Mouse (Mus musculus) frontal cortex, postnatal 36 days (tissue): ENCODE data around the gene Dcbld1.
"Not testable (repeated sequence)": the region's sequence is repeated elsewhere in the genome, so short reads cannot be mapped to it uniquely, and the experiment has no call there.

Experiments used
- DNase-seq, 2 experiments: peaks; one replicate each; pipeline ENCODE4 v3.0.0; 2022; ENCODE audit warnings: low spot score in 2 of 2

The Dcbld1 gene

DNA sequence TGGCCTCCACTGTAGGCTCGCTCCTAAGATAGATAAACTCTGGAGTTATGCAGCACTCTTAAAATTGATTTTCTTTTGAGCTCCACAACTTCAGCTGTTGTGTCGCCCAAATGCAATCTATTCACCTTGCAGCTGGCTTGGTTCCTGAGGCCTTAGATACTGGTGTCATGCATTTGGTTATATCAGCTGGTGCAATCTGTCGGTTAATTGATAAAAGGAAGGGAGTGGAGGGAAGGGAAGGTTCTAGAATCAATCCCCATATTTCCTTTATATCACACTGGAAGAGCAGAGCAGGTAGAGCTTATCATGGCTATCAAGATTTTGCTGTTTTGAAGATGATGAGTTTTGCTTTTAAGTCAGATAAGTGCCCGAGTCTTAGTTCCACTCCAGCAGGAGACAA is 26.8 kb downstream of the Dcbld1 start:
- no peak for DNase-seq

DNA sequence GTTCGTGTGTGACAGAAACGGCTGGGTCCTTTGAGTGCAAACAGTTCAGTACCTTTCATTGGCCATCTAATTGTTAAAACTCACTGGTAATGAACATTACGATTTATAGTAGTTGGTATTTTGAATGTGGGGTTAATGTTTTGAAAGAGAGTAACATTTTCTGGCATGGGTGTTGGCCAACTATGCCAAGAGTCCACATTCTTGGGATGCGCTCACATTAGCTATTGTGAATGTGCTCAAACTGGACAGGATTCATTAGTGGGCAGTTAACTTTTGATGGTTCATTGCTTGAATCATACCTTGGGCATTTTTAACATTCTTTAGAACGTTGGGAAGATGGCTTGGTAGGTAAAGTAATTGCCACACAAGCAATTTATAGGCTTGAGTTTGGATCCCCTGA is 30.7 kb downstream of the Dcbld1 start:
- no peak for DNase-seq

DNA sequence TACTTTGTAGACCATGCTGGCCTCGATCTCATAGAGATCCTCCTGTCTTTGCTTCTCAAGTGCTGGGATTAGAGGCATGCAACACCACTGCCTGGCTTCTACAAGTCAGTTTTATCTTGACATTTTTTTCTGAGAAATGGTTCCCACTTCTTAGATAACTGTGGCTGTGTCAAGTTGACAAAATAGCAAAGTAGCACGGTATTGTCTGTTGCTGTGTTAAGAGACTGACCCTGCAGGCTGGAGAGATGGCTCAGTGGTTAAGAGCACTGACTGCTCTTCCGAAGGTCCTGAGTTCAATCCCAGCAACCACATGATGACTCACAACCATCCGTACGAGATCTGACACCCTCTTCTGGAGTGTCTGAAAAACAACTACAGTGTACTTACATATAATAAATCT is 35.5 kb downstream of the Dcbld1 start:
- DNase-seq, result no peak

DNA sequence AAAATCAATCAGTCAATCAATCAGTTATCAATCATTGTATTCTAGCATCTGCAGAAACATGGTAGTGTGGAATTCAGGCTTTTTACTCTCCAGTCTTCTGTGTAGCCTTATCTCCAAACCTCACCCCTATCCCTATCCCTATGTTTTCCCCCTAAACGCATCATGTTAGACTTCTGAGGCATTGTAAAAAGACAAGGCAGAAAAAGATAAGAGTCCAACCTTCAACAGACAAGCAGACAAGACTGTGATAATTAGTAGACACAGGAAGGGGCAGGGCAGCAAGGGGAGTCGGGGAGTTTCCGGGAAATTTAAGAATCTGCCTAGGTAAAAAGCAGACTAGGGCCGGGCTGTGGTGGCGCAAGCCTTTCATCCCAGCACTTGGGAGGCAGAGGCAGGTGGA is 38.0 kb downstream of the Dcbld1 start:
- no peak for DNase-seq

GRCm38 (mm10) chr10:52273012-52273411 is 39.6 kb downstream of the Dcbld1 start:
- no peak for DNase-seq

- no peak for DNase-seq
Observed at GRCm38 (mm10) chr10:52274001-52274909, 40.8 kb downstream of the Dcbld1 start.

- no peak for DNase-seq
Observed at GRCm38 (mm10) chr10:52274910-52275604, 41.6 kb downstream of the Dcbld1 start.

- no peak for DNase-seq
Observed at GRCm38 (mm10) chr10:52276579-52276978, 43.2 kb downstream of the Dcbld1 start.

DNA sequence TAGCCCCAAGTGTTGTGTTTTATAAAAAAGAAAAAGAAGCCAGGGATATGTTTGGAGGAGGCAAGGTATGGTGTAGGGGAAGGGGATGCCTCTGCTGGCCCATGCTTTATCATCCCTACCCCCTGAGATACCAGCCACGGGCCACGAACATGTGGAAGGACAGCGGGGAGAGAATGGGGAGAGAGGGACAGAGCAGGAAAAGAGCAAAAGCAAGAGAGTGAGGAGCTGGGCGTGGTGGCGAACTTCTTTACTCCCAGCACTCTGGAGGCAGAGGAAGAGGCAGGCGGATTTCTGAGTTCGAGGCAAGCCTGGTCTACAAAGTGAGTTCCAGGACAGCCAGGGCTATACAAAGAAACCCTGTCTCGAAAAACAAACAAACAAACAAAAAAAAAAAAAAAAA is 44.1 kb downstream of the Dcbld1 start:
- not testable (repeated sequence) for DNase-seq

- no peak for DNase-seq
Observed at GRCm38 (mm10) chr10:52278011-52278434, 44.6 kb downstream of the Dcbld1 start.

DNA sequence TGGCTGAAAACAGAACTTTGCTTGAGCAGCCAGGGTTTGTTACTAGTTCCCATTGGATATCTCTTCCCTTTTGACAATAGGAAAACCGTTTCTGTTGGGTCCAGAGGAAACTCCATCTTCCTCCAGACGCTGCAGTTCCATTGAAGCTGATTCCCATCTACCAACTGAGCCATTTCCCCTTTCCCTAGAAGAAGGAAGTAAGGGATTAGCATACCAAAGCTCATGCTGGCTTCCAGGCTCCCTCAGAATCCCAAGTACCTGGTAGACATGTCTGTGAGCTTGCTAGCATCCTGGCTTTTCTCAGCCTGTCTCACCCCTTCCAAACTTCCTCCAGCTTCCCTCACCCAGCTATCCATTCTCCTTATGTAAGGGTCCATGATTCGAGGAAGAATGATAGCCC is 45.4 kb downstream of the Dcbld1 start:
- DNase-seq, result no peak

DNA sequence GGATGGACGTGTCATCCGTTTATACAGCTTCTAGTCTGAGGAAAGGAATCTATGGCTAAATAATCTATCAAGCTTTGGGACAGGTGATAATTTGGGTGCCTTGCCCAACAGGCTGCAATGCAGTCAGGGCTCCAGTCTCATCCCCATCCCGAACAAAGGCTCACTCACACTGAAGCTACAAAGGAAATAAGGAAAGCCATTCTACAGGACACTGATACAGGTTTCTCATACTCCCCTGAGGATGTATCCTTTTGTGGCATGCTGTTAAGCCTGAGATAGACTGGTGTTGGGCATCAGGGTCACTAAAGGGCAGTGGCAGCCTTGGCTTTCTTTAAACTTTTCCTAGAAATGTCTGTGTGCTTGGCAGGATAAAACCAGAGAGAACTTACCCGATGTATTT is 46.5 kb downstream of the Dcbld1 start:
- DNase-seq, result no peak

DNA sequence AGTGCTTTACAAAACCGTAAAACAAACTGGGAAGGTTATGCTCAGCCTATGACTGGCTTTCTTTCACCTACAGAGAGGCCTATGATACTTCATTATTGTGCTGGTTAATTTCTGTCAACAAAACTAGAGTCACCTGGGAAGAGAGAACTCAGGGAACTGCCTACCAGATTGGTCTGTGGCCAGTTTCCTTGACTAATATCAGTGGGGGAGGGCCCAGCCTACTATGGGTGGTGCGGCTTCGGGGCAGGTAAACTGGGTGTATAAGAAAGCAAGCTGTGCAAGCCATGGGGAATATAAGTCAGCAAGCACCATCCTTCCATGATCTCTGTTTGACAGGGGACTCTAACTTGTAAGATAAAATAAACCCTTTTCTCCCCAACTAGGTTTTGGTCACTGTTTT is 47.2 kb downstream of the Dcbld1 start:
- DNase-seq, result no peak

DNA sequence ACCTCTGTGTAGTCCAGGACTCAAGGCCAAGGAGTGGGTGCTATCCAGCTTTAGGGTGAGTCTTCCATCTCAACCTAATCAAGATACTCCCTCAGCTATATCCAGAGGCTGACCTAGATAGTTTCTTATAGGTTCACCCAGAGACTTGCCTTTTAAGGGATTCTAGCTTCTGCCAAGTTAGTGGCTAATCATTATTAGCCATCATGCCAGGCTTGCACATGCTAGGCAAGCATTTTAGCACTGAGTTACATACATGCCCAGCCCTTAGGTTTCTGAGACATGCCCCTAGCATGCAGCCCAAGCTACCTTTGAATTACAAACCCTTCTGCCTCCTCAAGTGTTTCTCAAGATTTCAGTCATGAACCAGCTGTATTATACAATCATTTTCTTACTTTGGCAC is 47.9 kb downstream of the Dcbld1 start:
- no peak for DNase-seq

- DNase-seq, result no peak
Observed at GRCm38 (mm10) chr10:52284578-52284977, 51.2 kb downstream of the Dcbld1 start.

DNA sequence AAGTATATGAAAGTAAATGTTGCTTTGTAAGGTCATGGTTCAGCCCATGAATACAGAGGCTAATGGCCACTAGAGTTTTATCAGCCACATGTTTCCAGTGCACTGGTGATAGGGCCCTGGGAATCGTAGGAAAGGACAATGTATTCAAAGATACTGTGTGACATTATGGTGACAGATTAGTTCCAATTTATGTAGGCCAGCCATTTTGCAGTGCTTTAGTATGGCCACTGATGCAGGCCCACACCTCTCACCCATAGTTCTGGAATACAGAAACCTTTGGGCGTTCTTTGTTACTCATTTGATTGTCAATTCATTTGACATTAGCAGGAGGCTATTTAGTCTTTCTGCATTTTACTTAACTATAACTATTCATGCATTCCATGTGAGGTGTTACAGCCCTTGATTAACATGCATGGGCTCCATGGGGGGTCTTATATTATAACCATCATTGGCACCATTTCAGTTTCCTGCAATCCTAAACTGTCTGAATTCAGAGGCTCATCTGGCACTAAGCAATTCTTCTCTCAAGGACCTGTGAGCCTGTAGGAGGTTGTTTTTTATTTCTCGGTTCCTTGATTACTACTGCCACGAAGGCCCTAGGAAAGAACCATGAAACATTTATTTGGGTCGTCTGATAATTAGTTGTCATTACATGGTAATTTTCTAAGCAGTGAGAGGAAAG is 54.6 kb downstream of the Dcbld1 start:
- no peak for DNase-seq

DNA sequence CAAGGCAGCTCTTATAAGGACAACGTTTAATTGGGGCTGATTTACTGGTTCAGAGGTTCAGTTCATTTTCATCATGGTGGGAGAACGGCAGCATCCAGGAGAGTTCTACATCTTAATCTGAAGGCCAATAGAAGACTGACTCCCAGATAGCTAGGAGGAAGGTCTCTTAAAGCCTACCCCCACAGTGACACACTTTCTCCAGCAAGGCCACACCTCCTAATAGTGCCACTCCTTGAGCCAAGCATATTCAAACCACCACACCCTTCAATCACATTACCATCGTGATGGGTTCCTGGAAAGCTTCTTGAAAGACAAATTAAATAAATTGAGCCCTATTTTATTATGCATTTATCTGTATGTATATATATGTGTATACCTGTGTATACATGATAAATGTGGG is 55.8 kb downstream of the Dcbld1 start:
- DNase-seq, result no peak

DNA sequence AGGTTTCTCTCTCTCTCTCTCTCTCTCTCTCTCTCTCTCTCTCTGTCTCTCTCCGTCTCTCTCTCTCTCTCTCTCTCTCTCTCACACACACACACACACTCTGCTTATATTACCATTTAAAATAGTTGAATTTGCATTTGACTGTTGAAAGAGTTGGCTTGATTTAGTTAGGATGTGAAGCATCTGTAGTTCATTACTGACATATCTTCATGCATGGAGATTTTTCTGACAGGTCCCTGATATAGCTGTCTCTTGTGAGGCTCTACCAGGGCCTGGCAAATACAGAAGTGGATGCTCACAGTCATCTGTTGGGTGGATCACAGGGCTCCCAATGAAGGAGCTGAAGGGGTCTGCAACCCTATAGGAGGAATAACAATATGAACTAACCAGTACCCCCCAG is 59.0 kb downstream of the Dcbld1 start:
- DNase-seq, result not testable (repeated sequence)

GRCm38 (mm10) chr10:52293921-52294577 is 60.6 kb downstream of the Dcbld1 start:
- no peak for DNase-seq

- DNase-seq, result no peak
Observed at GRCm38 (mm10) chr10:52295934-52296333, 62.5 kb downstream of the Dcbld1 start.

- DNase-seq, result not testable (repeated sequence)
Observed at GRCm38 (mm10) chr10:52298568-52298967, 65.1 kb downstream of the Dcbld1 start.

DNA sequence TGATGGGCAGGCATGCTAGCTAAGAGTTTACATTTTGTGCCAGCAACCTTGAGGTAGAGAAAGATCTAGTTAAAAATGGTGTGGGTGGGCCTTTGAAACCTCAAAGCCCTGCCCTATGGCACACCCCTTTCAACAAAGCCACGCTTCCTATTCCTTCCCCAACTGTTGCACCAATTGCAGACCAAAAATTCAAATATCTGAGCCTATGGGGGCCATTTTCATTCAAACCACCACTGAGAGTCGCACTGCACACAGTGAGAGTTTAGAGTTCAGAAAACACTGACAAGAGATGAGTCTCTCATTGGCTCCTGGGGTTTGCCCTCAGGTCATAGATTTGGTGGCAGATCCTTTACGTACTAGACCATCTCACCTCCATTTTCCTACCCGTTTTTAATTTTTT is 68.3 kb downstream of the Dcbld1 start:
- DNase-seq, result no peak
